ENCODE assay signal across 21 mouse cellular contexts in the genomic region with DNA sequence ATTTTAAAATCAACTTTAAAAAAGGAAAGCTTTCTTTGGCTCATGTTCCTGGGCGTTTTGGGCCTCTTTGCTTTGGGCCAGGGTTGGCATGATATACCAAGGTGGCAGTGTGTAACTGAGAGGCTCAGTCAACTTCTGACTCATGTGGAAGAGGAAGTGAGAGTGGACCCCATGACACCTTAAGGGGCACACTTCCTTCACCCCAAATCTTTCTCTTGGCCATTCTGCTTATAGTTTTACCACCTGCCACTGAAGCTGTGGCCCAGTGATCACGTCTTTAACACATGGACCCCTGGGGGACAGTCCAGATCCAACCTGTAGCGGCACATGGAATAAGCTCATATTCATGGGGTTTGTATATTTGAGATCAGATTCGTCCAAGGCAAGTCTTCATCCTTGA.
"Had no signal": no experiment of that assay in that cellular context is flagged by ENCODE, and none has a peak within 500 bp of the region (broad histone marks: within the 10 kb centered on the region; RNA-seq: fewer than 3 reads in every experiment).

No protein-coding gene starts in this region.

- H3K36me3 ChIP-seq: limb, embryonic 10.5 days; limb, embryonic 13.5 days; liver, embryonic 12.5 days; liver, embryonic 15.5 days; lung, embryonic 15.5 days; midbrain, embryonic 12.5 days; stomach, embryonic 15.5 days had no signal

- DNase-seq: kidney, adult 18-20 months; kidney, adult 9 months; kidney, postnatal 14 days; kidney, postnatal 4 days; liver; lung, adult 18-20 months; lung, postnatal 10 days; lung, postnatal 36 days; right cerebral cortex, adult 18-20 months; right cerebral cortex, postnatal 25 days; thymus, adult 18-20 months; thymus, postnatal 4 days had no signal

- H3K27me3 ChIP-seq: lung, embryonic 15.5 days; midbrain, embryonic 12.5 days; stomach, embryonic 15.5 days had no signal

- ATAC-seq: intestine, embryonic 16.5 days; liver, embryonic 12.5 days; midbrain, embryonic 16.5 days had no signal
